Mouse (Mus musculus) CH12.LX (cell line): ENCODE results near the gene Fnbp1.

Experiments used
- CHD2 ChIP-seq: IDR thresholded peaks from 2 replicates; pipeline ENCODE4 v1.6.1; 2011; ENCODE audit warnings: low read length, improper control_type of control experiment
- CTCF ChIP-seq, 2 experiments: IDR thresholded peaks in 1 of 2; conservative IDR thresholded peaks in 1 of 2; 2 replicates each; pipeline ENCODE4 v1.5.1; 2011 to 2012; ENCODE audit warnings: low read depth in 2 of 2, low read length in 2 of 2, improper control_type of control experiment in 1 of 2, inconsistent platforms in 1 of 2, mild to moderate bottlenecking in 1 of 2, moderate library complexity in 1 of 2
- EP300 ChIP-seq: IDR thresholded peaks from 2 replicates; pipeline ENCODE4 v1.6.1; 2011; ENCODE audit warnings: low read length, improper control_type of control experiment
- GABPA ChIP-seq: IDR thresholded peaks from 2 replicates; pipeline ENCODE4 v1.6.1; 2012; ENCODE audit warnings: low read depth, low read length, improper control_type of control experiment, inconsistent platforms; ENCODE audit not compliant: insufficient replicate concordance
- MAFK ChIP-seq: IDR thresholded peaks from 2 replicates; pipeline ENCODE4 v1.6.1; 2011; ENCODE audit warnings: low read length, improper control_type of control experiment; ENCODE audit not compliant: insufficient replicate concordance
- MAX ChIP-seq: IDR thresholded peaks from 2 replicates; pipeline ENCODE4 v1.6.1; 2011; ENCODE audit warnings: low read length, improper control_type of control experiment
- MXI1 ChIP-seq: IDR thresholded peaks from 2 replicates; pipeline ENCODE4 v1.6.1; 2011; ENCODE audit warnings: mild to moderate bottlenecking, low read depth, low read length, improper control_type of control experiment
- POLR2A ChIP-seq: IDR thresholded peaks from 2 replicates; pipeline ENCODE4 v1.6.1; 2011; ENCODE audit warnings: low read depth, mild to moderate bottlenecking, improper control_type of control experiment, low read length
- POLR2AphosphoS2 ChIP-seq: IDR thresholded peaks from 2 replicates; pipeline ENCODE4 v1.6.1; 2011; ENCODE audit warnings: low read depth, low read length, improper control_type of control experiment
- RAD21 ChIP-seq: IDR thresholded peaks from 2 replicates; pipeline ENCODE4 v1.6.1; 2011; ENCODE audit warnings: low read depth, mild to moderate bottlenecking, low read length, improper control_type of control experiment, moderate library complexity
- SMC3 ChIP-seq: IDR thresholded peaks from 2 replicates; pipeline ENCODE4 v1.6.1; 2011; ENCODE audit warnings: low read depth, low read length, improper control_type of control experiment
- TBP ChIP-seq: conservative IDR thresholded peaks from 2 replicates; pipeline ENCODE4 v1.6.1; 2011; ENCODE audit warnings: low read depth, low read length, improper control_type of control experiment
- USF2 ChIP-seq: conservative IDR thresholded peaks from 2 replicates; pipeline ENCODE4 v1.6.1; 2011; ENCODE audit warnings: low read depth, low read length, improper control_type of control experiment

DNA sequence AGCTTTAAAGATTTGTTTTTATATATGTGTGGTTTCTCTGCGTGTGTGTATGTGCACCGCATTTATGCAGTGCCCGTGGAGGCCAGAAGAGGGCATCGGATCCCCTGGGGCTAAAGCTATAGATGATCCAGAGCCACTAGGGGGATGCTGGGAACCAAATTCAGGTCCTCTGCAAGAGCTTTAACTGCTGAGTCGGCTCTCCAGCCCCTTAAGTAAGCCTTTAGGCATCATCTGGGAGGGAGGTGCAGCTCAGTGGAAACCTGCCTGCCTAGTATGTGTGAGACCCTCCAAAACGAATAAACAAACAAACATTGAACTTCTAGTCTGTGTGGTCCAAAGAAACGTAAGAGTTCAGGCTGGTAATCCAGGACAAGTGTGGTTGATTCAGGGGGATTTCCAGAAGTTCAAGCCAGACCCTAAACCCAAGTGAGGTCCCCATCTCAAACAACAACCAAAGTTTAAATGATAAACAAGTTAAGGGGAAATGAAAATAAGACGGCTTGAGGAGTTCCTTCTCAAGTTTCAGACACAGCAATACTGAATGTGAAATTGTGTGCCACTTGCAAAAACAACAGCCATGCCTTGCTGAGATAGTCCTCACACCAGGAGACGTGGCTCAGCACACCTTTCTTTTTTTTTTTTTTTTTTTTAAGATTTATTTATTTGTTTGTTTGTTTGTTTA lies 57.5 kb downstream of the Fnbp1 start:
- TF ChIP-seq RAD21 (no peak), MXI1 (no peak), POLR2AphosphoS2 (no peak), MAFK (no peak), CTCF (conservative IDR thresholded peaks at IDR 0.05 in 1 of 2, IDR thresholded peaks at IDR 0.05 in 1 of 2; ENCODE audit: low read depth in 2 of 2, low read length in 2 of 2) (peak in 1 of 2 experiments; percentile 29; a peak in 1 of 4 replicates), CHD2 (no peak), EP300 (no peak), TBP (no peak), POLR2A (no peak), GABPA (no peak), MAX (peak; percentile 17; the same call in 1 of the 2 replicates), USF2 (no peak), SMC3 (no peak)
